Mouse (Mus musculus) NIH3T3 (cell line): Measurements from ENCODE around the gene Dennd1a.

Experiments used
- DNase-seq: peaks from one replicate; pipeline ENCODE4 v3.0.0-alpha.2; 2012; ENCODE audit warnings: low read depth

Dennd1a gene

DNA sequence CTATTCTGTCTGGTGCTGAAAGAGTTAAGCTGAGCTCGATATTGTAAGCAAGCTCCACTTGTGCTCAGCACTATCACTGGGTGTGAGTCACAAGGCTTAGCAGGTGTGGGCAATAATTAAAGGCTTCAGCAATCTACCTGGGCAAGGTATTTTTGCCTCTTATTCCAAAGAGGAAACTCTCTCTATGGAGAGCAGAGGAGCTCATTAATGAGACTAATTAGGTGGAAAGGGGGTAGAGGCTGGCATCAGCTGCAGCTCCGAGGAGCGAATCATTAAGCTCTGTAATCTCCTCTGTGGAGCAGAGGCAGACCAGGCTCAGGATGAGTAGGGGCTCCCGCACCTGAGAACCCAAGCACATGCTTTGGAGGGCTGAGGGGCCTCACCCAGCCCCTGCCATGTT lies 407.5 kb downstream of the Dennd1a start:
- no peak for DNase-seq

DNA sequence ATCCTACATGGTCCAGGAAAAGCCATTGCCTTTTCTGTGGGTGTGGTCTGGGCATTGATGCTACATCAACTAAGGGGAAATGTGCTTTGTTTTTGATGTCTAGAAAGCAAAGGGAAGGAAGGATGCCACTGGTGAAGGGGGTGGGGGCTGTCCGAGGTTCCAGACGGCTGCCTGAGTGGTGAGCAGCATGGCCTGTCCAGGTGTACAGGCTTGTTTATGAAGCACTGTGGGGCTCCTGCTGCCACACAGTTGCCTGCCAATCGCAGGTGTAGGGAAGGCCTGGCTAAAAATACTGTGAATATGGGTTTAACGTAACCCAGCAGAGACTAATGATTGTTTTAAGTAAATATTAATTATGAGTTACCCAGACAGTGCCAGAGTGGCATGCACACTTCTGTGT lies 414.4 kb downstream of the Dennd1a start:
- DNase-seq: no peak

DNA sequence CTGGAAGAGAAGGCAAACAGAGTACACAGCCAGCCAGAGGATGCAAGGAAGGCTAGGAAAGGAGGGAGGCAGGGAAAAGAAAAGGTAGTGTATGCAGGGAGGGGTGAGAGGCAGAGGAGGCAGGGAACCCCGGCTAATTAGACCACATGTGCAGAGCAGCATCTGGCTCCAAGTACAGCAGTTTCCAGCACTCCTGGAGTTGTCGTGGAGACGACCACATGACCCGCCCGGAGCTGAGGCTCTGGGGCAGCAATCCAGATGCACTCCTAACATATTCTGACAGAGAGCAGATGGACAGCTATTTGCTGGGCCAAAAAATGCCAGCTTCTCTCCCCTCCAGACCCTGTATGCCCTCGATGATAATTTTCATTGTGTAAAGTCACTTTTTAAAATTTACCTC lies 417.6 kb downstream of the Dennd1a start:
- DNase-seq: peak; percentile 42

DNA sequence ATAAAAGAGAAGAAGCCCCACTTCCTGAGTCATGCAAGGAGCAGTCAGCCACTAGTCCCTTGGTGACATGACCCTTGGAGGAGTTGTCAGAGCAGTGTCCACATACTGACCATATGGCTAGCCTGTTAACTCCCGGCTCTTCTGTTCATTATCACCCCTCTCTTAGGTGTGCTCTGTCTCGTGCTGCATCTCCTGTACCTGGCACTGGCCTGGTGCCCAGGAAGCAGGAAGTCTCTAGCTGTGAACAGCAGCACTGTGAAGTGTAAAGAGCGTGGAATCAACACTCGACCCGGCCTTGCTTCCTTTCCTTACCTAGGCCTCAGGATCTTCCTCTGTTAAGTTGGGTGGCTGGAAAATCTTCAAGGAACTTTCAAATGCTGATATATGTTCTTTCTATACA lies 419.8 kb downstream of the Dennd1a start:
- DNase-seq: no peak

DNA sequence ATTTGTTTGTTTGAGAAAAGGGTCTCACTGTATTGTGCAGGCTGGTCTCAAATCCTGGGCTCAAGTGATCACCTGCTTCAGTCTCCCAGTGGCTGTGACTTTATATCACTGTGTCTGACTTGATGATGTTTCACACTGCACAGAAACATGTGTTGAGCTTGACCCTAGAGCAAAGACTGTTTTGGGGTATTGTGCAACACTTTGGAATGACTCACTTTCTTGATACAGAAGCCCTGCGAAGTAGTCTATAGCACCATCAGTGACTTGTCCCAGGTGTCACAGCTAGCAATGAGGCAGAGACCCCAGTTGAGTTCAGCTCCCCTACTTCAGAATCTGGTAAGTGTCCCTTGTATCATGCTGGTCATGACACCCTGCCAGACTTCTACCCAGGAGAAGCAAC lies 429.7 kb downstream of the Dennd1a start:
- peak; percentile 56 for DNase-seq

DNA sequence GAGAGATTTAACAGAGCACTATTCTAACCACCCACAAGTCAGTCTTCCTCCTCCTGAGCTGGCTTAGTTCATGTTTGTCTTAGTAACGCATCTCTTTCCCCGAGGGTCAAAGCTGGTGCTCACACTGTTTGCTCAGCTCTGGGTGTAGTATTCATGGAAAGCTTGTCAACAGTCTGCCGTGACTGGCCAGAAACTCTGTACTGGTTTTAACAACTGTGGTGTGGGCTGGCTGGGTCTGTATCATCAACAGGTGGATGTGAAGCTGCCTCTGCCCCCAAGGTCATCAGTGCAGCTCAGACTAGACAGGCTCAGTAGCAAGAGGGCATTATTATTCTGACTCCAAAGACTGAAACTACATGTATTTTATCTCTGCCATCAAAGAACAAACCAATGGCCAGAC lies 430.2 kb downstream of the Dennd1a start:
- DNase-seq: no peak

DNA sequence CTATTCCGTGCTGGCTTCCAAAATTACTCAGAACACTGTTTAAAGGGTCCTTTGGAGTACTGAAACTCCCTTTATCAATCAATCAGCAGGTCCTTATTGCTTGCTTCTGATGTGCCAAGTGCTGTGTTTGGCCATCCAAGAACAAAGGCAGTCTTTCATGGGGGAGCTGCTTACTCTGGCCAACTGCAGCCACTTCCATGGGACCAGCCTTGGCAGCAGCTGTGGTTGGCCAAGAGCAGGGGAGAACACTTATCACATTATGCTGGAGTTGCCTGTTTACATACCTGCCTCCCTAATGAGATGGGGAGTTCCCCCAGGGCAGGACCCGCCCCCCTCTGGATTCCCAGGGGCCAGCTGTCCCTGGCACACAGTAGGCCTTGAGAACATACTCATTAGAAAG lies 432.0 kb downstream of the Dennd1a start:
- DNase-seq: peak; percentile 18

DNA sequence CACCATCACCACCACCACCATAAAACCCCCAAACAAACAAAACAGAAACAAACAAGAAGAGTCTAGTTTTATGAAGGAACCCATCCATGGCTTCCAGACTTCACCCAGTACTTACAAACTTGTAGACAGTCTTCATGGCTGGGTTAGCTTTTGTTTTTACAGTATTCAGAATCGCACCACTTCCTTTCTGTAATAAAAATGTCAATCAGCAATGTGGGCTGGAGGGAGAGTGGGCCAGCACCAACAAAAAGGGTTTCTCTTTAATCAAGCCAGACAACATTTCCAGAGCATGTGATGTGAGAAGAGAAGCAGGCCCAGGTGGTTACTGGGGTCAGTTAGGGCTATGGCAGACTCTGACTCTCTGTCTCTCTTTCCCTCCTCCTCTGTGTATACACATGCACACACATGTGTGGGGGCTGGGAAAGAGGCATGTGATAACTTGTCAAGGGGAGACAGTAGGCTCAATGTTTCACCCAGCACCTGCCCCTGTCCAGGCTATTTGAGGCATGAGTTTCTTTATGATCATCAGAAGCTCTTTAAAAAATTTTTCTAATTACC lies 433.2 kb downstream of the Dennd1a start:
- no peak for DNase-seq

DNA sequence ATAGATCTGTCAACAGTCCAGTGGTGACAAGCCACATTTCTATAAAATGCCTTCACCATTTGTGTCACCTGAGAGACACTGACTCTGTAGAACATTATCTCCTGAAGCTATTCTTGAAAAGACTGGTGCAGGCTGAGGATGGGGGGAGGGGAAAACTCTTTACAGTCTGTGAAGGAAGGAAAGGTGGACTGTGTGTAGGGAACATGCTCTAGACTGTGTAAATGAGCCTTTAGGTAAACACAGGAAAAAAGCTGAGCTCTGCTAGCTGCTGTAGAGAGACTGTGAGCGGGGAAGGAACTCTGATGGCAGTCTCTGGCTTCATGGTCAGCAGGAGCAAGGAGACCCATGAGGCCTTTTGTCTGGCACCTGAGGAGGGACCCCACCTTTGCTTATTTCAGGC lies 436.6 kb downstream of the Dennd1a start:
- DNase-seq: no peak

DNA sequence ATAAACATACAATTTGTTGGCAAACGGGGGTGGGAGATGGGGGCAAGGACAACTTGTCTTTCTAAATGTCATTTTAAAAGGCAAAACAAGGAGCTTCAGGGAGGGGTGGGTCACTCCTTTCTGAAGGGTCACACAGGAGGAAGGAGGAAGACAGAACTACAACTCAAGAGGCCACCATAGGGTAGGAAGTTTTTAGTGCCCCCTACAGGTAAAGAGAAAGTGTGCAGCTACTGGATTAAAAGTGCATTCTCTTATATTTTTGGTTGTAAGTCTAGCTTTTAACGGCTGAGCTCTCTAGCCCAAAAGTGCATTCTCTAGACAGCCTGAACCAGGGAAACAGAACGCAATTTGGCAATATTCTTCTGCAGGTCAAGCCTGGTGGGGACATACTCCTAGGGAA lies 437.8 kb downstream of the Dennd1a start:
- DNase-seq: no peak

DNA sequence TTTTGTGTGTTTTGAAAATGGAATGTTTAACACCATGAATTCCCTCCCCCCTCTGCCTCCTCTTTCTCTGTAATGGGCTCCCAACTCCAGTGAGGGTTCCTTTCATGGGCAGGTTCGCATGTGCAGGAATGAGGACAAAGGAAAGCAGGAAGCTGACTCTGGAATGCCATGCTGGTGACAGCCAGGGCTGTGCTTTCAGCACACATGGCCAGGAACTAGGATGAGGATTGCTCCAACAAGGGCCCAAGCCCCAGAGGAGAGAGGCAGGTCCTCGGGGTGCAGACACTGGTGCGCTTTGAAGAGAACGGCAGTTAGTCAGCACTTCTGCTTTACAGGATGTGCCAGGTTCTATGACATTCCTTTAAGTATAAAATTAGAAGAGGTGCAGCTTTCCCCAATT lies 444.5 kb downstream of the Dennd1a start:
- peak; percentile 13 for DNase-seq

DNA sequence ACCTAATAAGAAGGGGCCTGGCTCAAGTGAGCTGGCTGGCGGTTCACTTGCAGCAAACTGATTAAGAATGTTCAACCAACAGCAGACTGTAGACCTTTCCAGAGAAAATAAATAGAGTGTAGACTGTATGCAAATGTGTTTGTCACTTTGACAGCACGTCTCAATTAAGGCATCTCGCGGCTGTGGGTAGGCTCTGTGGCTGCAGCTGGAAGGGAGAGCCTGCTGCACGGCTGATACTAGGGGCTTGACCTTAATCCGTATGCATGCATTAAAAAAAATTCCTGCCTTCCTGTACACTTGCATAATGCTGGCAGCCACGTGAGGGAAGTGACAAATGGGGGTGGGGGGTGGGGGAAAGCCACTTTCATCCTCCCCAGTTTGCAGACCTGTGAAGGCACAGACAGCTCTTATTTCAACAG lies 445.0 kb downstream of the Dennd1a start:
- DNase-seq: peak; percentile 70

DNA sequence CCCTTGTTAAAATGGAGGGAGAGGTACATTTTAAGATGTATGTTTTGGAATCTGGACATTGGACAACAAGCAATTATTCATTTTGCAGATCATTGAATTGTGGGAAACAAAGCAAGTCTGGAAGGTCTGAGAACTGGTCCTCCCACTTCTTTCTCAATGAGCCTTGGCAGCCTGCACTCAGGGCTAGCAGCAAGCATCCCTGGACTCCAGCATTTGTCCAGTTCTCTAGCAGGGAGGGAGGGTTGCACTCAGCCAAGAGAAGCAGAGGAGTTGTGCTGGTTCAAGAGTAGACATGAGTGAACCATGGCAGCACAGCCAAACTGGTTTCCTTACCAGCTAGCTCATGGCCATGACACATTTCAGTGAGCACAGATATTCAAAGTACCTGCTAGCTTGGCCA lies 447.3 kb downstream of the Dennd1a start:
- peak; percentile 34 for DNase-seq

DNA sequence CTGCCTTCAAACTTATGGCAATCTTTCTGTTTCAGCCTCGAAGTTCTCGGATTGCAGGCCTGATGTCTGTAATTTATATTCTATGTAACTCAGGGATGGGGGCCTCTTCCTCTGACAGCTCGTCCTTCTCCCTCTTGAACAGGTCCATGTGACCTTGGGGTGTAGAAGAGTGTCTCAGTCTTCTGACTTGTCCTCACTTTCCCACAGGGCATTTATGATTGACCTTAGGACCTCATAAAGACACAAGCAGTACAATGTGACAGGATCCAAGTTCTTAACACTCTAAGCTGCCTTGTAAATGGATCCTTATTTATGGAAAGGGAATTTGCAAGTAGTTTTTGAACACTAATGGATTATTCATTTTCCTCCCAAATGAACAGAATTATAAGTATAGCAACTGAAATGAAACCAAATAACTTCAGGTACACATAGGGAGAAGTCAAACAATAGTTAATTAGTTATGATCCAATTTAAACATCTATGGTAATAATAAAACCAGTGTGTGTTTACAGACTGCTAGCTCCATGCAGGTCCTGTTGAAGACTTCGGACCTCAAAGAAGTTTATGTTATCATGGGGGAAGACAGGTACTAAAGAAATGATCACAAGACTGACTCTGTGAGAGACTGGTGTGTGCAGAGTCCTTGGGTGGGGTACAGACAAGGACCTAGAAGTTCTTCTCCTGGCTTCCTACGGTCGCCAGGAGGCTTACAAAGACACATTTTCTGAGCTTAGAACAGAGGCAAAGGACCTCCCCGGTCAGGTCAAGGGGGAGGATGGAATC lies 448.8 kb downstream of the Dennd1a start:
- DNase-seq: no peak

DNA sequence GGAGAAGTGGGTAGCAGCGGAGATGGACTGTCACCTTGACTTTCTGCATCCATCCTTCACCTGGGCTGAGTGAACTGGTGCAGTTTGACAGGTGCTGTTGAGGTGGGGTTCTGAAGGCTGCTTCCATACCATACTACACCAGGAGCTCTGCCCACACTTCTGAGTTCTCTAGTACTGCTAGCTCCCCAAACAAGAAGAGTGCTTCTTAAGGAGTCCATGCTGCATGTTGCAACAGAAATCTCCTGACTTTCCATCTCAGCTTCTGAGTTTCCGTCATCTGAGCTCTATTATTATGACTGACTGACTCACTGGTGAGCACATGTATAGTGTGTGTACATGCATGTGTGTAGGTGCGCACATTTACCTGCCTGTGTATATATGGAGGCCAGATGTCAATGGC lies 449.6 kb downstream of the Dennd1a start:
- no peak for DNase-seq

DNA sequence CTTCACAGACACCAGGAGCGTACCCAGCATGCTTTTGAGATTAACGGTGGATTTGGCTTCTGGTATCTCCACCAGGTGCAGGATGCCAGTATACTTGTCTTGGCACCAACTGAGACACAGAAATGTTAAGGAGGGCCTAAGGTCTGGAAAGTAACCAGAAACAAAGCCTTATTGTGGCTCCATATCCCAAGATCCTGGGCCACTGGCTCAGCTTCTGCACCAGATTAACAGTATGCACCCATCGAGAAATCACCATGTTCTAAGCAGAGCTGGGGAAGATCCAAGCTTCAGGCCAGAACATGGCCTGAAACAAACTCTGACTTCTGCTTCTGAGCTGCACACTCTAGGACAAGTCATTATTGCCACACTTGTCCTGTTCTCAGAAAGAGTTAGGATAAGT lies 450.3 kb downstream of the Dennd1a start:
- no peak for DNase-seq

DNA sequence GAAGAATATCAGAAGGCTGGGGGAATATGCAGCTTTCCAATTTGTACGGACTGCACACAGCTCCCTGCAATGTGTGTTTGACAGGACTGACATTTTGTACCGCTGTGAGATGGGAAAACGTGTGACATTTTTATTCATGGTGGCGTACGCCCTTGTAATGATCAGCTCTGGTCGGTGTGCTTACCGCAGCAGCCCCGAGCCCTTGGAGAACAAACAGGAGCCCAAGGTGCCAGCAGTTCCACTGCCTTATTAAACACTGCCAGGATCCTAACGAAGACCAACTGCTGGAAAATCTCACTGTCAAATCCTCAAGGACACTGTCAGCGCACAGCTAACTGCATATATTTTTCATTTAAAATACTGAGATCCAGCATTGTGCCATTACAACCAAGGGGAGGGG lies 454.9 kb downstream of the Dennd1a start:
- DNase-seq: no peak

DNA sequence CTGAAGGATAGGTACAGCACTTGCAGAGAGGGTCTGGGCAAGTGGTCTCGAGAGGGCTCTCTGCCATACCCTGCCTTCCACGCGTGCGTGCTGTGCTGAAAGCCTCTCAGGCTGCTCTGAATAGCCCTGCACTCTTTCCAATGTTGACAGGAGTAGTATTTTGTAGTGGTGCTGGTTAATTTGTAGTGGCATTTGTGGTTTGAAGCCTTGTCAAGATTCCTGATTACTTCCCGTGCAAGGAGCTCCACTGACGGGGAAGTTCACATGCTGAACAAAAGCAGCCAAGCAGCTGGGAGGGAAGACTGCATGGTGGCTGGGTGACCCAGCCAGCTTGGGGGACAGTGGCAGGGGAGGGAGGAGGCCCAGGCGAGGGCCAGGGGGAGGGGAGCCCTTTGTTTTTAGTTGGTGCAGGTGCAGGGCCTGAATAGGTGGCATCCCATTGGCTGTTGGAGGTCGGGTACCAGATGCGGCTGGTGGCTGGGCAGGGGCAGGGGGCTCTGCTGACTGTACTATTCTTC lies 457.4 kb downstream of the Dennd1a start:
- no peak for DNase-seq

DNA sequence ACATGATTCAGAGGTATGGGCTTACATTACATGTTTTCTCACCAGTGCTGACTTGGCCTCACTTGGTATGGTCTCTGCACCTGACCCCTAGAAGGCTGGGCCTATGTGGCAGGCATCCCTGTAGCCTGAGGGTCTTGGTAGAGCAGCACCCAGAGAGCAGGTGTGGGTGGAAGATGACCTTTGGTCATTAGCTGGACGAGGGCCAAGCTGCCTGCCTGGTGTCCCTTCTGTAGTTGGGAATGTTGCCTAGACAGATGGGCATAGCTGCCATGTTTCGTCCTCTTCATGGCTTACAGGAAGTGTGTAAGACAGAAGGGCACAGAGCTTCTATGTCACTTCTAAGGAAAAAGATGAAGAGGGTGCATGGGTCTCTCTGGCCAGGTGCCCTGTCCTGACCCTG lies 463.4 kb downstream of the Dennd1a start:
- DNase-seq: no peak

DNA sequence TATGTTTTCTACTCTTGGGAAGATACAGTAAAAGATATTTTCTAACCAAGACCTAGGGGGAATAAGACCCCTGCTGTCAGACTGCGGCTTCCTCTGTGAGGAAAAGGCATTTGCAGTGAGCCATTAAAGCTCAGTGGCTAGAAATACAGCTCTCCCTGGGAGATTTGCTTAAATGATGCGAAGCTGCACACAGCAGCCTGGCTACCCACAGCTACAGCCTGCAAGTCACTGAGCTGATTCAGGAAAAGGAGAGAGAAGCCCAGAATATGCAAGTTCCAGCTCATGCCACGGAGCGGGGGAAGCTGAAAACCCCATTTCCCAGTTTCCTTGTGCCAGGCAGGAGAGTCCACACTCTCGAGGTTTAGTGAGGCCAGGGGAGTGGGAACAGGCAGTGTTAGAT lies 465.1 kb downstream of the Dennd1a start:
- DNase-seq: no peak

DNA sequence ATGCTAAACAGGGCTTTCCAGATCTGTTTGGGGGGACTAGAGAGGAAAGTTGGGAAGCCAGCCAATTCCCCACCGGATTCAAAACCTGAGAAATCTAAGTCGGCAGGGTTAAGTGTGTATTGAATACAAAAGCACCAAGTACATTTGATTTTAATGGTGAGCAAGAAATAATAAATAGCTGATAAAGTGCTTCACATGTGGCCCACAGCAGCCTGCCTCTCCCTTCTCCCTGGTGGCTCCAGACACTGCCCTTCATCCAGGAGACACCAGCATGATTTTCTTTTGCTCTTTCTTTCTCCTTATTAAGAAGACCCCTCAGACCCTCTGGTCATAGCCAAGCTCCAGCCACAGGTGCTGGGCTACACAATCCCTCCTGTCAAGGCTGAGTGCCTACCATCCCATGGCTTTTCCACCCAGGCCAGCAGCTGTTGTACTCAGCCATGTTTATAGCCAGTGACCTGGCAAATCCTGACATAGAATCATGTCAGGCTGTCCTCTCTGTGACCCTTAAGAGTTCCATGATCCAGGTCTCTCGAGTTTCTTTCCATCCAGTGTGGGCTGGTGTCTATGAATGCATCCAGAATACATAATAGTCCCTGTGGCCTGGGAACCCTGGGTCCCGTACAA lies 467.6 kb downstream of the Dennd1a start:
- no peak for DNase-seq

DNA sequence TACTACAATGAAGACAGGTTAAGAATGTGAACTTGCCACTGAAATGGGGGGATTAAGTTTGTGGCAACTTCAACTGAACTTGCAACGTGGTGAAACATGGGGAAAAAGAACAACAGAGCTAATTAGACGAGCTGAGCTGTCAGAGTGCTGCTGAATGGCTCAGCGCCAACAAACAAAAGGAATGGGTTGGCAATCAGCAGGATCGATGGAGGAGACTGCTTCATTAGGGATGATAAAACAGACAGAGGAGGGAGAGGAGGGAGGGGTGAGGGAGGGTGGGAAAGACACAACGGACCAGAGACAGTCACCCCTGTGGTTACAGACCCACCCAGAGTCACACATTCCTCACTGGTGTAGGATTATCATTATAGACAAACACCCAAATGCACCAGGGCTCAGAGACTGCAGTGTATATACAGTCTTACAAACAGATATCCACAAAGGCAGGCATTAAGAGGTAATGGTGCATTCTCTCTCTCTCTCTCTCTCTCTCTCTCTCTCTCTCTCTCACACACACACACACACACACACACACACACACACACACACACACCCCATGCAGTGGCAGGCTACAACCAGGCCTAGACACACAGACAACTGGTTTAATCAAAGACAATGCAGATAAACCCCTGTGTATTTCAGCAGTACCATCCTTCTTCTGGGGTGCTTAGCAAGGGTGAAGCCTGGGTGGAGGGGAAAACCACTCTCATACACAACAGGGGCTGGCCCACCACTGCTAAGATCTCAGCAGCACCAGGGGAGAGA lies 468.2 kb downstream of the Dennd1a start:
- no peak for DNase-seq

DNA sequence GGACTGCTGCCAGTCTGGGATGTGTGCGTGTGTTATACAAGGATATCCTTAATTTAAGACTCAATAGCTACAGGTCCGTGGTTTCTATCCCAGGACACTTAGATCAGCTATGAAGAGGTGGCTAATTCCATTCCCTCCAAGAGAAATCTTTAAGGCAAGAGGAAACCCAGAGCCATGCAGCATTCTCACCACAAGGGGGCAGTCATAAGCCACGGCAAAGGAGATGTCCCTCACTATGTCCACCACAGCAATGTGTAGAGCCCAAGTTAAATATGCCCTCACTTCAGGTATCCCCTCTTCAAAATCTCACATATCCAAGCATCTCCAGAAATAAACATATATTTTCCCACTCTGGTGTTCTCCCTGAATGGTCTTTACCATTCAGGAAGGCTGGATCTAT lies 471.5 kb downstream of the Dennd1a start:
- peak; percentile 87 for DNase-seq
